Mouse (Mus musculus) midbrain, embryonic 11.5 days (tissue): ENCODE measurements around the gene Timm8a1. TPM values are rescaled to one million over a fixed set of nuclear protein-coding genes. Genes with fewer than 3 reads are reported as not detected.

Experiments
- polyA plus RNA-seq: library from polyadenylated mRNA; unstranded; fragments of >200 nt; fragmentation: Nextera tagmentation; extraction: Ambion mirVana; gene quantifications from 2 replicates; pipeline ENCODE4 v1.2.1, GENCODE M21; 2014

Timm8a1 gene
- polyA plus RNA-seq, 1 experiment from 2014 or later = 79.4 TPM

Other genes with a start within 250 kb of the Timm8a1 start
- 27.7 and 31.2 TPM in 2 replicates for gene Tmem35a, start 246.6 kb downstream of the Timm8a1 start, polyA plus RNA-seq
- 27.7 and 31.9 TPM in 2 replicates for gene Cenpi, start 233.8 kb downstream of the Timm8a1 start, polyA plus RNA-seq
- 8.8 and 9.3 TPM in 2 replicates for gene Drp2, start 137.3 kb downstream of the Timm8a1 start, polyA plus RNA-seq
- gene Taf7l, start 65.4 kb downstream of the Timm8a1 start, polyA plus RNA-seq = not detected in 2 replicates
- 0.92 and 2.1 TPM in 2 replicates for gene Btk, start 41.7 kb upstream of the Timm8a1 start, polyA plus RNA-seq
- 292 and 298 TPM in 2 replicates for gene Rpl36a, start 43.8 kb upstream of the Timm8a1 start, polyA plus RNA-seq
- 3.5 and 4.7 TPM in 2 replicates for gene Gla, start 59.3 kb upstream of the Timm8a1 start, polyA plus RNA-seq
- 179 and 184 TPM in 2 replicates for gene Hnrnph2, start 59.3 kb upstream of the Timm8a1 start, polyA plus RNA-seq
- gene Armcx4, start 144.7 kb upstream of the Timm8a1 start, polyA plus RNA-seq = 6.9 and 7.6 TPM in 2 replicates
- 48.2 and 50.0 TPM in 2 replicates for gene Armcx1, start 176.1 kb upstream of the Timm8a1 start, polyA plus RNA-seq
- gene Armcx6, start 209.6 kb upstream of the Timm8a1 start, polyA plus RNA-seq = 14.4 and 15.4 TPM in 2 replicates
- 58.7 and 65.9 TPM in 2 replicates for gene Armcx3, start 214.7 kb upstream of the Timm8a1 start, polyA plus RNA-seq